Mouse (Mus musculus) frontal cortex, postnatal 10 days (tissue): Measurements from ENCODE around the gene Rbbp5.
A peak's percentile ranks its signal among the peaks of the same experiment; 100 is the strongest.

Experiments
- DNase-seq, 2 experiments: peaks; one replicate each; pipeline ENCODE4 v3.0.0; 2022; ENCODE audit warnings: low spot score in 2 of 2, mixed read lengths in 1 of 2

Rbbp5 gene

GRCm38 (mm10) chr1:132541171-132541823 lies 64.1 kb downstream of the Rbbp5 start:
- DNase-seq = no peak

- DNase-seq = no peak
Observed at GRCm38 (mm10) chr1:132541824-132542599, 64.8 kb downstream of the Rbbp5 start.

- DNase-seq = peak in 1 of 2 experiments; percentile 59
Observed at GRCm38 (mm10) chr1:132542762-132543306, 65.7 kb downstream of the Rbbp5 start, which contains the start of gene Cntn2. Cntn2 (minus strand) TSS chr1:132543256.

GRCm38 (mm10) chr1:132543789-132544188 lies 66.6 kb downstream of the Rbbp5 start:
- DNase-seq = no peak
